Mouse (Mus musculus): ENCODE measurements around the gene P4ha1.

- TF ChIP-seq POLR2A (IDR thresholded peaks at IDR 0.05; ENCODE audit: low read depth, low read length): no peak
- TF ChIP-seq CTCF (IDR thresholded peaks at IDR 0.05; ENCODE audit: extremely low read depth, insufficient read length, insufficient replicate concordance, low read depth, low read length): no peak
These were observed 56.8 kb downstream of the P4ha1 start for GRCm38 (mm10) chr10:59379927-59380326.
